Mouse (Mus musculus) megakaryocyte, embryonic 14.5 days (primary cell): ENCODE measurements around the gene Rasa2.

ENCODE experiments used
- FLI1 ChIP-seq: IDR thresholded peaks from 2 replicates; pipeline ENCODE4 v1.6.1; 2012; ENCODE audit warnings: low read length, inconsistent platforms, mixed read lengths
- GATA1 ChIP-seq: IDR thresholded peaks from 3 replicates; pipeline ENCODE4 v1.6.1; 2012; ENCODE audit warnings: mixed read lengths, low read length, inconsistent platforms, borderline replicate concordance

GRCm38 (mm10) chr9:96577674-96578073 lies 53.7 kb downstream of the Rasa2 start:
- TF ChIP-seq GATA1 = no peak
- TF ChIP-seq FLI1 = no peak
